Mouse (Mus musculus) thymus, adult 2 months (tissue): ENCODE measurements around the gene Apbb1. TPM values are rescaled to one million over a fixed set of nuclear protein-coding genes. Genes with fewer than 3 reads are reported as not detected.
A peak's percentile ranks its signal among the peaks of the same experiment; 100 is the strongest.

Source experiments
- DNase-seq: peaks from one replicate; pipeline ENCODE4 v3.0.0; 2021
- H3K27ac ChIP-seq: fragments of 200-500 bp; 2 replicates; pipeline ENCODE4 v1.5.1; 2012; ENCODE audit warnings: low read length, control low read depth; ENCODE audit not compliant: control insufficient read depth, insufficient read depth
- H3K27me3 ChIP-seq: fragments of 200-500 bp; 2 replicates; pipeline ENCODE4 v1.6.1; 2012; ENCODE audit warnings: mild to moderate bottlenecking, low read length, moderate library complexity, mixed read lengths; ENCODE audit not compliant: control insufficient read depth, insufficient read depth
- H3K36me3 ChIP-seq: fragments of 200-500 bp; 2 replicates; pipeline ENCODE4 v1.6.1; 2012; ENCODE audit warnings: mild to moderate bottlenecking, low read length, moderate library complexity; ENCODE audit not compliant: control insufficient read depth, insufficient read depth
- H3K4me1 ChIP-seq: fragments of 200-500 bp; replicated peaks from 2 replicates; pipeline ENCODE4 v1.6.1; 2012; ENCODE audit warnings: low read length; ENCODE audit not compliant: control insufficient read depth, insufficient read depth
- H3K4me3 ChIP-seq: fragments of 200-500 bp; 2 replicates; pipeline ENCODE4 v1.5.1; 2012; ENCODE audit warnings: mild to moderate bottlenecking, low read length, control low read depth, moderate library complexity; ENCODE audit not compliant: control insufficient read depth, insufficient read depth
- CTCF ChIP-seq: fragments of 200-500 bp; IDR thresholded peaks from 2 replicates; pipeline ENCODE4 v1.5.1; 2012; ENCODE audit warnings: mild to moderate bottlenecking, control low read depth, low read length, moderate library complexity, borderline replicate concordance; ENCODE audit not compliant: control insufficient read depth, poor library complexity, insufficient read depth; ENCODE audit errors: extremely low read depth
- POLR2A ChIP-seq: fragments of 200-500 bp; IDR thresholded peaks from 2 replicates; pipeline ENCODE4 v1.6.1; 2012; ENCODE audit warnings: mild to moderate bottlenecking, low read length, control low read depth, moderate library complexity; ENCODE audit not compliant: control insufficient read depth, poor library complexity, insufficient read depth; ENCODE audit errors: extremely low read depth
- WGBS: fragments of 180-500 bp; shearing (Covaris S2); methylation state at CpG from one replicate; pipeline ENCODE4 v1.1.7; 2018; 5-methylcytosine and 5-hydroxymethylcytosine counted together
- polyA plus RNA-seq: library from polyadenylated mRNA; depleted of rRNA; stranded (reverse); fragments of >200 nt; gene quantifications from 2 replicates; pipeline ENCODE4 v1.2.3, GENCODE M21; 2012

The Apbb1 gene
- polyA plus RNA-seq, 1 experiment: 34.8 TPM

- H3K27me3 ChIP-seq: no peaks in the 10 kb centered on the region
- H3K4me1 ChIP-seq: no peaks in the 10 kb centered on the region
- no peak overlapping the region for H3K4me3 ChIP-seq
- no peaks in the 10 kb centered on the region for H3K36me3 ChIP-seq
- H3K27ac ChIP-seq: no peak overlapping the region
- TF ChIP-seq POLR2A (no peak), CTCF (0 out of 2 replicates have a peak, but pooled peaks have one; percentile 34)
- 46% methylated on average over 9 of the region's 9 CpGs for WGBS
- DNase-seq: peak; percentile 35
Observed at GRCm38 (mm10) chr7:105602860-105603623, 21.6 kb upstream of the Apbb1 start.

DNA sequence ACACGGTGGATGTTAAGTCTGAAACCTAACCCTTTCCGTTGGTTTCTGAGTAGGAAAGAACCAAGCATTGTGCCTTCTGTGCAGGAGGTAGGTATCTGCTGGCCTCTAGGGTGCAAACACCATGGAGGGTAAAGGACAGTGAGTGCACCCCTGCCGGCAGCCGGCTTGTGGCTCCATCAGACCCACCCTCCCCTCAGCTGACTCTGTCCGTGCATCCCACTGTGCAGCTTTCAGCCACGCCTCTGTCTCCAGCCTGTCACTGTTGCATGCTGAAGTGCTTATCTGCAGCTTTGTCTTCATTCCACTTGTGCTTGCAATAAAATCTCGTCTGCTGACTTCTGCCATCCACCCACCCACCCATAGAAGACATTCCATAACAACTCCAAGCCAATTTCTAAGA is 8.6 kb upstream of the Apbb1 start:
- no peak for TF ChIP-seq CTCF
- no peak for TF ChIP-seq POLR2A
- 93% methylated on average over 7 of the region's 7 CpGs for WGBS
- H3K27ac ChIP-seq: no peak overlapping the region
- H3K4me3 ChIP-seq: no peak overlapping the region
- no peaks in the 10 kb centered on the region for H3K4me1 ChIP-seq
- H3K36me3 ChIP-seq: no peaks in the 10 kb centered on the region
- no peaks in the 10 kb centered on the region for H3K27me3 ChIP-seq
- no peak for DNase-seq

DNA sequence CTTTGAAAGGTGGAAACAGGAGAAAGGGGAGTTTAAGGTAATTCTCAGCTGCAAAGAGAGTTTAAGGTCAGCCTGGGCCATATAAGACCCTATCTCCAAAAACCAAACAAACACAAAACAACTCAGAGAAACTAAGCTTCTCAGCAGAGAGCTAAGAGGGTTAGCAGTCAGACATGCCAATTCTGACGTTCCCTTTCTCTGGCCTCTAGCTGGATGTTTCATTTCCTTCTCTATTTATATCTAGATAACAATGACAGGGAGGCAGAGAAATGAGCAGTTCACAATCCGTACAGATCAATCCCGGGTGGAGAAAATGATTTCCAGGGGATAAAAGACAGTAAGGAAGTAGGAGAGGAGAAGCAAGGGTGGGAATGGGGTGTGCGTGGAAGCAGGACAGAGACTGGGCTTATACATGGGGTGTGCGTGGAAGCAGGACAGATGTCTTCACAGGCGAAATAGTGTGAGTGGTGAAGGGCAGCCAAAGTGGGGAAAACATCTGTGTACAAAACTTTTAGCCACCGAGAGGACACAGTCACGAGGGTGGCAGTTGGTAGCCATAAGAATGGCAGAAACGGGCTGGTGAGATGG is 7.0 kb upstream of the Apbb1 start:
- H3K4me3 ChIP-seq: no peak overlapping the region
- H3K4me1 ChIP-seq: no peaks in the 10 kb centered on the region
- WGBS: 56% methylated on average over 9 of the region's 9 CpGs
- TF ChIP-seq POLR2A: no peak
- no peak for TF ChIP-seq CTCF
- DNase-seq: no peak
- H3K36me3 ChIP-seq: no peaks in the 10 kb centered on the region
- no peak overlapping the region for H3K27ac ChIP-seq
- no peaks in the 10 kb centered on the region for H3K27me3 ChIP-seq

DNA sequence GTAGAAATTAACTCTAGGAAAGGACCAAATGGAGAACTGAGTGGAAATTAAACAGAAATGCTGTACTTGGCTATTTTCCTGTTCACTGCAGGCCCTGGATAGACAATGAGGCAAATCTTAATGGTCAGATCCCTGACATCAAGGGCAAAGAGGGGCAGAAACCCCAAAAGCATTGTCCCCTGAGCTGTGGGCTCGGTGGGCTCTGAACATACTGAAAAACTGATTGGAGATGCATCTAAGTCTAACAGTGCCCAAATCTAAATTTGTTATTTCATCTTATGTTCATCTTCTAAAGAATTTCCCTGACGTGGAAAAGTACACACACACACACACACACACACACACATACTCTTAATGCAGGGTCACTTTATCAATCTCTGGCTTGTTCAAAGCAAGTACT is 506 bp upstream of the Apbb1 start:
- H3K4me3 ChIP-seq: no peak overlapping the region
- 89% methylated on average over 2 of the region's 2 CpGs for WGBS
- no peaks in the 10 kb centered on the region for H3K36me3 ChIP-seq
- DNase-seq: no peak
- TF ChIP-seq CTCF (no peak), POLR2A (no peak)
- no peaks in the 10 kb centered on the region; the same call in 1 of the 2 replicates for H3K27me3 ChIP-seq
- no peak overlapping the region for H3K27ac ChIP-seq
- H3K4me1 ChIP-seq: peaks cover 6% of the 10 kb centered on the region; the same call in 1 of the 2 replicates

DNA sequence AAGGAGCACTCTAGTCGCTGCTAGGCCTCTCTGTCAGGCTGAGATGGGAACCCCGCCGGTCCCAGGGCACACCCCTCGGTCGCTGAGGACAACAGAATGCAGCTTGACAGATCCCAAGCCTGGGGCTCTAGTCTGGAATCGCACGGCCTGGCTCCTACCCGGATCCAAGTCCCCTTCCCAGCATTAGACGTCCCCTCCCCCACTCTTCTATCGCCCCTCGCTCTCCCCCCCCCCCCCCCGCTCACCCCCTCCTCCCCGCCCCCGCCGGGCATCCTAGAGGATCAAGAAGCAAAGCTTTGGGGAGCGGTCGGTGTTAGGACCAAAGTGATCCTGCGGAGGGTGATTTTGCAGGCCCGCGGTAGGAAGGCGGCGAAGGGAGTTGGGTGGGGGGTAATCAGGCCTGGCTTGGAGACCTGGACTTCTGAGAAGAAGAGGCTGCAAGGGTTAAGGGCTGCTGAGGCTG is 795 bp downstream of the Apbb1 start:
- no peak for DNase-seq
- TF ChIP-seq CTCF (no peak), POLR2A (no peak)
- H3K36me3 ChIP-seq: no peaks in the 10 kb centered on the region
- H3K27ac ChIP-seq: no peak overlapping the region
- peaks cover 6% of the 10 kb centered on the region; the same call in 1 of the 2 replicates for H3K4me1 ChIP-seq
- 23% methylated on average over 19 of the region's 22 CpGs for WGBS
- no peaks in the 10 kb centered on the region; the same call in 1 of the 2 replicates for H3K27me3 ChIP-seq
- H3K4me3 ChIP-seq: peak overlapping the region; percentile 91

DNA sequence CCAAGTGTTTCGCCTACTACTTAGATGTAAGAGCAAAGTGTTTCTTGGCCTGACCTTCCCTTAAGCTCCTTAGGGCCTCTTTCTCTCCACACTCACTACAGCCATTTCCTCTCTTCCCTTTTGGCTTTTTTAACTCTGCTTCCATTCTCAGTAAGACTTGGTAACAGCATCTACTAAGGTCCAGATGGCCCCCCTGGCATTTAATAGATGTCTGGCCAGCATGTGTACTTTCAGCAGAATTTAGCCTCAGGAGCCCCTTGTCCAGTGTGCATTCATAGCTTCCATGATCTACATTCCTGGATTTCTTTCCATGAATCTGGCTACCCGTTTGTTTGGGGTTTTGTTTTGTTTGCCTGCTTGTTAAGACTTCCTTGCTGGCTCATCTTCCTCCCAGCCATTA is 3.0 kb downstream of the Apbb1 start:
- Histone ChIP-seq H3K36me3 (no peaks in the 10 kb centered on the region), H3K27me3 (no peaks in the 10 kb centered on the region; the same call in 1 of the 2 replicates), H3K4me1 (peaks cover 6% of the 10 kb centered on the region; the same call in 1 of the 2 replicates), H3K4me3 (no peak overlapping the region), H3K27ac (no peak overlapping the region)
- 87% methylated on average over 2 of the region's 2 CpGs for WGBS
- DNase-seq: no peak
- TF ChIP-seq CTCF (no peak), POLR2A (no peak)
